Mouse (Mus musculus) bone marrow, adult 2 months (tissue): ENCODE results near the gene Usp9x. TPM values are rescaled to one million over a fixed set of nuclear protein-coding genes. Genes with fewer than 3 reads are reported as not detected.
A peak's percentile ranks its signal among the peaks of the same experiment; 100 is the strongest.

Experiments
- H3K27ac ChIP-seq: fragments of 200-500 bp; 2 replicates; pipeline ENCODE4 v1.5.1; 2012; ENCODE audit warnings: low read depth, mild to moderate bottlenecking, control low read depth, inconsistent platforms, low read length; ENCODE audit not compliant: control insufficient read depth, poor library complexity, insufficient read depth
- H3K4me1 ChIP-seq: fragments of 200-500 bp; 2 replicates; pipeline ENCODE4 v1.6.1; 2011; ENCODE audit warnings: low read length; ENCODE audit not compliant: control insufficient read depth, insufficient read depth
- H3K4me3 ChIP-seq: fragments of 200-500 bp; replicated peaks from 2 replicates; pipeline ENCODE3; 2011; ENCODE audit warnings: mild to moderate bottlenecking, low read depth, low read length, control low read depth; ENCODE audit not compliant: control insufficient read depth
- CTCF ChIP-seq: fragments of 200-500 bp; IDR thresholded peaks from 2 replicates; pipeline ENCODE4 v1.5.1; 2011; ENCODE audit warnings: low read length, control low read depth; ENCODE audit not compliant: control insufficient read depth, insufficient read depth
- POLR2A ChIP-seq: fragments of 200-500 bp; IDR thresholded peaks from 2 replicates; pipeline ENCODE4 v1.6.1; 2011; ENCODE audit warnings: low read depth, mild to moderate bottlenecking, control low read depth, low read length, borderline replicate concordance; ENCODE audit not compliant: control insufficient read depth
- WGBS: fragments of 180-500 bp; shearing (Covaris S2); methylation state at CpG from one replicate; pipeline ENCODE4 v1.1.7; 2018; 5-methylcytosine and 5-hydroxymethylcytosine counted together
- polyA plus RNA-seq: library from polyadenylated mRNA; stranded (reverse); fragments of >200 nt; gene quantifications from 2 replicates; pipeline ENCODE4 v1.2.4, GENCODE M21; 2011; ENCODE audit warnings: low replicate concordance; ENCODE audit not compliant: missing spikeins, insufficient read depth, insufficient read length

Usp9x gene
- polyA plus RNA-seq, 1 experiment, result 23.0 TPM

GRCm38 (mm10) chrX:13064273-13064925 is 6.9 kb upstream of the Usp9x start:
- Histone ChIP-seq H3K4me3 (no peak overlapping the region), H3K4me1 (no peaks in the 10 kb centered on the region), H3K27ac (no peak overlapping the region)
- no peak for TF ChIP-seq CTCF
- no peak for TF ChIP-seq POLR2A
- WGBS, result 61% methylated on average over 7 of the region's 9 CpGs

- TF ChIP-seq CTCF (no peak), POLR2A (no peak)
- 18% methylated on average over 8 of the region's 8 CpGs for WGBS
- Histone ChIP-seq H3K4me1 (no peaks in the 10 kb centered on the region), H3K27ac (peak overlapping the region; percentile 94; the same call in 1 of the 2 replicates), H3K4me3 (peak overlapping the region; percentile 87)
These were observed 1.1 kb upstream of the Usp9x start for GRCm38 (mm10) chrX:13070206-13070572.

- 10% methylated on average over 35 of the region's 35 CpGs for WGBS
- peak; percentile 9; the same call in 1 of the 2 replicates for TF ChIP-seq POLR2A
- TF ChIP-seq CTCF, result no peak
- H3K4me1 ChIP-seq, result no peaks in the 10 kb centered on the region
- peak overlapping the region; percentile 87 for H3K4me3 ChIP-seq
- peak overlapping the region; percentile 94 for H3K27ac ChIP-seq
These were observed 591 bp upstream of the Usp9x start for GRCm38 (mm10) chrX:13070573-13071240.

DNA sequence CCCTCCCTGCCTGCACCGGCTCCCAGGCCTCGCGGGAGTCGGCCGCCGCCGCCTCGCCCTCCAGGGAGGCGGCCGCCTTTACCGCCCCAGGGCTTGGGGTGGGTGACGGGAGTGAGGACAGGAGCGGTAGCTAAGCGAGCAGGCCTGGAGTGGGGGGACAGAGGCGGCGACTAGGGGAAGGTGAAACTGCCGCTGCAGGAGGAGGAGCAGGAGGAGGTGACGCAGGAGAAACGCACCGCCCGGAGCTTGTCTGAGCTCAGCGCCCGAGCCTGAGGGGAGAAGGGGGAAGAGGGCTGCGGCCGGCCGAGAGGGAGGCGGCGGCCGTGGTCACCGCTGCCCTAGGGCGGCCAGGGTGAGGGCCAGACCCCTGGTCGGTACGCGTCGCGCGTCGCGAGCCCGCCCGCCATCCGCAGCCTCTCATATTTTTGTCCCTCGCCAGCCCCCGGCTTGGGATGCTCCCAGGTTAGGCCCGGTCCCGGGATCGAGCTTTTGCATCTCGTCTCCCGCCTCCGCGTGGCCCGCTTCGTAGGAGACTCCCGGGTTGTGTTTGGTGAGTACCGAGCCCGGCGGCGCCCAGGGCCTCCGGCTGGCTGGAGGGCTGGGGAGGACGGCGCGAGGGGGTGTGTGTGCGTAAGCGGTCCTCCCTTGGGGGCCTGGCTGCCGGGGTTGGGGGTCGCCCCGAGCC is 620 bp downstream of the Usp9x start:
- Histone ChIP-seq H3K27ac (peak overlapping the region; percentile 96), H3K4me1 (no peaks in the 10 kb centered on the region), H3K4me3 (peak overlapping the region; percentile 95)
- 6% methylated on average over 39 of the region's 67 CpGs for WGBS
- TF ChIP-seq POLR2A (peak; percentile 65), CTCF (no peak)

DNA sequence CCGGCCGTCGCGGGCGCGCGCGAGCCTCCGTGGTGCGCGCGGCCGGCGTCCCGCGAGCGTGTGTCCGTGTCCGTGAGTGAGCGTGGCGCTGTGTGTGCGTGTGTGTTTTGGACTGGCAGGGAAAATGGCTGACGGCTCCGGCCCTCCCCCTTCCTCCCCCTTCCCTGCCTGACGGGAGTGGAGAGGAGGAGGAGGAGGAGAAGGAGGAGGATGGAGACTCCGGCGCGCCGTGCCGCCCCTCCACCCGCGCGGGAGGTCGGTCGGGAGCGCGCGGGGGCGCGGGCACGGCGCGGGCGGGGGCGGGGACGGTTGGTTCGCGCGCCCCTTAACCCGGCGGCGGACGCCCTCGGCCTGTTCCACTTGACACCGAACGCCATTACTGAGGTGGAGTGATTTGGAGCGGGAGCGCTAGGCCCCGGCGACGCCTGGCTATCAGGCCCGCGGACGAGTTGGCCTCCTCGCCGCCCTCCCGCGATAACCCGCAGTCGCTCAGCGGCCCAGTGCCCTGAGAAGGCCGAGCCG is 1.2 kb downstream of the Usp9x start:
- whole genome bisulfite sequencing, result 6% methylated on average over 52 of the region's 73 CpGs
- Histone ChIP-seq H3K4me1 (no peaks in the 10 kb centered on the region), H3K27ac (peak overlapping the region; percentile 96), H3K4me3 (peak overlapping the region; percentile 95)
- peak; percentile 28; the same call in 1 of the 2 replicates for TF ChIP-seq POLR2A
- no peak for TF ChIP-seq CTCF

DNA sequence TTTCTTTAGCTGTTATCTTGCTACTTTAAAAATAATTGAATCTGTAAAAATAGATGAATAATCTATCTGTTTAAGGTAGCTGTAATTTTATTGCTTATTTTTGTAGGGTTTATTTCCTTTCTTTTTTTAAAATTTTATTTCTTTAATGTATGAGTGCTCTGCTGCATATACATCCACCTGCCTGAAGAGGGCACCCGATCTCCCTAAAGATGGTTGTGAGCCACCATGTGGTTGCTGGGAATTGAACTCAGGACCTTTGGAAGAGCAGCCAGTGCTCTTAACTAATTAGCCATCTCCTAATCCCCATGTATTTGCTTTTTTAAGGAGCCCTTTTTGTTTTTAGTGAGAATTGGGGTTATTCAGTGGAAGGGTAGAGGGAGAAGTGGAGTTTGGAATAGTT is 14.3 kb downstream of the Usp9x start:
- TF ChIP-seq POLR2A, result no peak
- no peak for TF ChIP-seq CTCF
- WGBS, result 67% methylated on average over 1 of the region's 1 CpGs
- Histone ChIP-seq H3K4me1 (no peaks in the 10 kb centered on the region), H3K27ac (no peak overlapping the region), H3K4me3 (no peak overlapping the region)

DNA sequence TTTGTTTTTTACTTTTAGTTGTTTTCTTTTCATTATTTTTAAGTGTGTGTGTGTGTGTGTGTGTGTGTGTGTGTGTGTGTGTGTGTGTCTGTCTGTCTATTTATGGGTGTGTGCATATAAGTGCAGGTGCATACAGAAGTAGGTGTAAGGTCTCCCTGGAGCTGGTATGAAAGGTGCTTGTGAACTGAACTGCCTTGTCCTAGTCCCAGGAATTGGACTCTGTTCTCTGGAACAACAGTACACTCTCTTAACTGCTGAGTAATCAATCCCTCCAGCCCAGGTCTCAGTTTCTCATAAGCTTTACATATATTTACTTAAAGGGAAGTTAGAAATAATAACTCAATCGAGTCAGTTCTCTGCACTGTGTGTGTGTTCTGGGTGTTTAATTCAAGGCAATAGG is 25.7 kb downstream of the Usp9x start:
- TF ChIP-seq POLR2A, result no peak
- no peak for TF ChIP-seq CTCF
- WGBS, result 47% methylated on average over 1 of the region's 1 CpGs
- no peak overlapping the region for H3K27ac ChIP-seq
- no peaks in the 10 kb centered on the region for H3K4me1 ChIP-seq
- no peak overlapping the region for H3K4me3 ChIP-seq

DNA sequence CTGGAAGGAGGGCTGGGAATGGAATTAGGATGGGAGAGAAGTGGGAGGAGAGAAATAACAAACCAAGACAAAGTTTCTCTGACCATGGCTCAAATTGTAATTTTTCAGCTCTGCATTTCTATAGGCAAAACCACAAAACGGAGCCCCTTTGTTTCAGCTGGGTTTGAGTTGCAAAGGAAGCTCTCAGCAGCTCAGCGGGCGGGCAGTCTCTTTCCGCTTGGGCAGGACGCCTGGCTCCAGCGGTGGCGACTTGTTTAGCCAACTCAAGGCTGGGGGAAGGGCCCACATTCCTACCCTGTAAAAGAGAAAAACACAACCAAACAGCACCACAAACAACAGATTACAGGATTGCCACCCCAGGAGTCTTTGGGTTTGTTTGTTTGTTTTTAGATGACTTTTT is 135.2 kb downstream of the Usp9x start:
- Histone ChIP-seq H3K4me3 (no peak overlapping the region), H3K27ac (no peak overlapping the region), H3K4me1 (no peaks in the 10 kb centered on the region)
- TF ChIP-seq CTCF, result no peak
- TF ChIP-seq POLR2A, result no peak
- 22% methylated on average over 7 of the region's 7 CpGs for WGBS
